Mouse (Mus musculus) adrenal gland (tissue): Measurements from ENCODE around the gene Polr2b.

Experiments used
- intact Hi-C: fragments of 180-260 bp; cut with DNase I; formaldehyde crosslinking; loops from one replicate; pipeline ENCODE4 v1.15.1; 2025
- long read RNA-seq, 2 experiments: library from polyadenylated mRNA; unstranded; transcript quantifications; one replicate each; pipeline ENCODE4 v2.0.0; 2020; ENCODE audit warnings: borderline replicate concordance in 1 of 2; ENCODE audit not compliant: insufficient replicate concordance in 1 of 2

Gene Polr2b
- long read RNA-seq, experiment 1, full-length matches to known transcripts: 33 of 47 reads
- long read RNA-seq, experiment 1, partial matches to known transcripts: 11 of 47 reads
- long read RNA-seq, experiment 1, other reads (novel, unspliced or antisense): 3 of 47 reads
- long read RNA-seq, experiment 2, full-length matches to known transcripts: 21 of 45 reads
- long read RNA-seq, experiment 2, partial matches to known transcripts: 22 of 45 reads
- long read RNA-seq, experiment 2, other reads (novel, unspliced or antisense): 2 of 45 reads

DNA sequence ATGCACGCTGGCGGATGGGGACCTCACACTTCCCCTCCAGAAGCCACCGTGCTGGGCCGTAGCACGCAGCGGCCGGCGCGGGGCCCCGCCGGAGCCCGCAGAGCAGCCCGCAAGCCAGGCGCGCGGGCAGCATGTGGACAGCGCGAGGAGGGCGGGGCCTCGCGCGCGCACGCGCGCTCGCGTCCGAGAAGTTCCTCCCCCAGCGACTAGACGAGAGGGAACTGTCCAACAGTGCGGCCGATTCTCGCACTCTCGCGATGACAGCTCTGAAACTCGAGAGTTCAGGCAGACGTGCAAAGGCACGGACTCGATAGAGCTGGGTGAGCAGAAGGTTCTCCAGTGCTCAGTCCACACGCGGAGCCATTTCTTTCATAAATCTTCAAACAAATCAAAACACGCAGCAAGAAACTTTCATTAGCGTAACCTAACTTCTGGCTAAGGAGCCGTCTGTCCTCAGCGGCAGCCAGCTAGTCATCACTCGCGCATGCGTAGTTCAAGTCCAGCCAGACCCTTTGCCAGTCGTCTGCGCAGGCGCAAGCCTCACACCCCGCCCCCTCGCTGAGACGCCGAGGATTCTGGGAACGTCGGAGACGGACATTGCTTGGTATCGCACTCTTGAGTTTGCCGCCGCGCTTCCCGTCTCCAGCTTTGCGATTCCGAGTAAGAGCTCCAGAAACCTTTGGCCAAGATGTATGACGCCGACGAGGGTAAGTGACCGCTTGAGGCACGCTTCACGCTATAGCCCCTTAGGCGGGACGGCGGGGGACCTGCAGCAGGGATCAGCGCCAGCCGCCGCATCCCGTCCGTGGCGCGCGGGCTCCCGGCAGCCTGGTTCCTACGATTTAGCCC, at the start of gene Polr2b, which contains the start of gene Noa1:
Gene Polr2b (plus strand): TSS at position 224 of the 849 bp plus-strand sequence.
Gene Noa1 (minus strand): TSS at position 161 of the 849 bp plus-strand sequence.
- intact Hi-C loops: loop anchor here (5.0 kb wide), 1 partner anchor 38 kb away; no protein-coding TSS in a partner anchor

GRCm38 (mm10) chr5:77261137-77261536, 48.8 kb upstream of the Polr2b start:
- intact Hi-C loops: no loop called here

GRCm38 (mm10) chr5:77262105-77262504, 47.8 kb upstream of the Polr2b start:
- intact Hi-C loops: no loop called here

DNA sequence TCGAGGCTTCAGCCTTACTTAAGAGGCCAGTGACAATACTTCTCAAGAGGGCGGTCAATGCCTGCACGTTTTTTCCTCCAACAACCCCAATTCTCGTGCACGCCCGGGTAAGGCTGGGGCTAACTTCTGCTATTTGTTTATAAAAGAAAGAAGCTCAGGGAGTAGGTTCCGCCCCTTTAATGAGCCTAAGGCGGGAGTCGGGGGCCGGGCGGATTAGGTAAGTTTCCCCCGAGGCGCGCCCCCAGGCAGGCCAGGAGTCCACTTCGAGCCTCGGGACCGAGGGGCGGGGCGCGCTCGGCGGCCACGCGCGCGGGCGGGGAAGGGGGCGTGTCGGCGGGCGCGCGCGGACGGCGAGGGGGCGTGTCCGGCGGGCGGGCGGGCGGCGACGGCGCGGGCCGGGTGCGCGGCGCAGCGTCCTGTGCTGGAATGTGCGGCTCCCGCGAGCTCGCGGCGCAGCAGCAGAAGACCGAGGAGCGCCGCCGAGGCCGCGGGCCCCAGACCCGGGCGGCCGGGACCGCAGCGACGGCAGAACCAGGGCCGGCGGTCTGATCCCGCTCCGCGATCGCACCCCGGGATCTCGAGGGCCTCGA, 44.8 kb upstream of the Polr2b start, which contains the start of gene Rest:
Gene Rest (plus strand): TSS at position 411 of the 590 bp plus-strand sequence.
- intact Hi-C loops: no loop called here

- intact Hi-C loops: no loop called here
Observed at GRCm38 (mm10) chr5:77265671-77266065, 44.3 kb upstream of the Polr2b start.

GRCm38 (mm10) chr5:77266066-77266885, 43.7 kb upstream of the Polr2b start:
- intact Hi-C loops: no loop called here

GRCm38 (mm10) chr5:77266886-77267401, 43.0 kb upstream of the Polr2b start:
- intact Hi-C loops: no loop called here

- intact Hi-C loops: no loop called here
Observed at GRCm38 (mm10) chr5:77267441-77267840, 42.5 kb upstream of the Polr2b start.

DNA sequence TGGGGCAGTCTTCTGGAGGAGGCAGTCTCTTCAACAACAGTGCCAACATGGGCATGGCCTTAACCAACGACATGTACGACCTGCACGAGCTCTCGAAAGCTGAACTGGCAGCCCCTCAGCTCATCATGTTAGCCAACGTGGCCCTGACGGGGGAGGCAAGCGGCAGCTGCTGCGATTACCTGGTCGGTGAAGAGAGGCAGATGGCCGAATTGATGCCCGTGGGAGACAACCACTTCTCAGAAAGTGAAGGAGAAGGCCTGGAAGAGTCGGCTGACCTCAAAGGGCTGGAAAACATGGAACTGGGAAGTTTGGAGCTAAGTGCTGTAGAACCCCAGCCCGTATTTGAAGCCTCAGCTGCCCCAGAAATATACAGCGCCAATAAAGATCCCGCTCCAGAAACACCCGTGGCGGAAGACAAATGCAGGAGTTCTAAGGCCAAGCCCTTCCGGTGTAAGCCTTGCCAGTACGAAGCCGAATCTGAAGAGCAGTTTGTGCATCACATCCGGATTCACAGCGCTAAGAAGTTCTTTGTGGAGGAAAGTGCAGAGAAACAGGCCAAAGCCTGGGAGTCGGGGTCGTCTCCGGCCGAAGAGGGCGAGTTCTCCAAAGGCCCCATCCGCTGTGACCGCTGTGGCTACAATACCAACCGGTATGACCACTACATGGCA, 41.9 kb upstream of the Polr2b start:
- intact Hi-C loops: no loop called here

- intact Hi-C loops: no loop called here
Observed at GRCm38 (mm10) chr5:77269399-77269798, 40.5 kb upstream of the Polr2b start.

- intact Hi-C loops: loop anchor here (5.0 kb wide), 1 partner anchor 34 kb away; no protein-coding TSS in a partner anchor
Observed at GRCm38 (mm10) chr5:77273151-77273550, 36.8 kb upstream of the Polr2b start.

DNA sequence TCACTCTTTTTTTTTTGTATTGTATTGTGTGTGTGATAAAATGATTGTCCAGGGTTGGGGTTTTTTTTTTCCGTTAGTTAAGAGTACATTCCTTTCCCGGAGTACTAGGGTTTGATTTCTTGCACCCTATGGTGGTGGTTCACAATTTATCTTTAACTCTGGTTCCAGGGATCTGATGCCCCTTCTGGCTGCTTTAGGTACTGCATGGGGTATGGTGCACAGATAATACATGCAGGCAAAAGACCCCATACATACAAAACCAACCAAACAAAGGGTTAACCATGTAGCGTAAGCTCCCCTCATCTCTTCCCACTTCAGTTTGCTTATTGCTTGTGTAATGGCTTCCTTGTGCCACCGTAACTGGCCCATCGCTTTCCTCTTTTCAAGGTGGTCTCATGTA, 34.0 kb upstream of the Polr2b start:
- intact Hi-C loops: no loop called here

GRCm38 (mm10) chr5:77277204-77277603, 32.7 kb upstream of the Polr2b start:
- intact Hi-C loops: no loop called here

GRCm38 (mm10) chr5:77281518-77282174, 28.3 kb upstream of the Polr2b start:
- intact Hi-C loops: no loop called here

- intact Hi-C loops: no loop called here
Observed at GRCm38 (mm10) chr5:77282242-77282641, 27.7 kb upstream of the Polr2b start.

DNA sequence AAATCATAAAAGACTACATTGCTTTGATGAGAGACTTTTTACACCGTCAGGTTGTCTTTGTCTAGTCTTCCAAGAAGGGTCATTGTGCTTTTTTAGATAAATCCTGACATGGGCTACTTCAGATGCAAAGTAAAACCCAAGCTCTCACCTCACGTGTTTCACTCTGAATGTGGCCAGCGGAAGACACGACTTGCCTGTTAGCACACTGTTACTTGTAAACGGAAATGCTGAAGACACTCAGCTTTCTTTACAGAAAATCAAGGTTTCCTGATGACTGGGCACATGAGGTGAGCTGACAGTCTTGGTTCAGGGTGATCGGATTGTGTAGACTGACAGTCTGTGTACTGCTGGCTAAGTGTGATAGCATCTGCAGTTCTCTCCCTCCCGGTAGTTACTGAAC, 24.3 kb upstream of the Polr2b start:
- intact Hi-C loops: no loop called here

- intact Hi-C loops: no loop called here
Observed at GRCm38 (mm10) chr5:77286904-77287303, 23.0 kb upstream of the Polr2b start.

DNA sequence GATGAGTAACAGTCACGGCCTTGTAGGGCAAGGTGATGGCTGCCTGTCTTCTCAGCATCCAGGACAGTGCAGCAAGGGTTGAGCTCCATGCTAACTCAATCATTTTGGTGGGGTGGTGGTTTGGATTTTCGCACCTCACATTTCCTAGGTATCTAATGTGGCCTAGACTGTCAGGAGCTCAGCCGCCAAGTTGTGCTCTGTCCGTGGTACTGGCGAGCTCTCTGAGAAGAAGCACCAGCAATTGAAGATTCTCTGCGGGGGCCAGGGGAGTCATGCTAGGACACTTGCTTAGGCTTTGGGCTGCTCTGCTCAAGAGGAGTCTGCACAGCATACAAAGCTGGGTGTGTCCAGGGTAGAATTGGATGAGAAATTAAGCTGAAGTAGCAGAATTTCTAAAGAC, 22.0 kb upstream of the Polr2b start:
- intact Hi-C loops: no loop called here

DNA sequence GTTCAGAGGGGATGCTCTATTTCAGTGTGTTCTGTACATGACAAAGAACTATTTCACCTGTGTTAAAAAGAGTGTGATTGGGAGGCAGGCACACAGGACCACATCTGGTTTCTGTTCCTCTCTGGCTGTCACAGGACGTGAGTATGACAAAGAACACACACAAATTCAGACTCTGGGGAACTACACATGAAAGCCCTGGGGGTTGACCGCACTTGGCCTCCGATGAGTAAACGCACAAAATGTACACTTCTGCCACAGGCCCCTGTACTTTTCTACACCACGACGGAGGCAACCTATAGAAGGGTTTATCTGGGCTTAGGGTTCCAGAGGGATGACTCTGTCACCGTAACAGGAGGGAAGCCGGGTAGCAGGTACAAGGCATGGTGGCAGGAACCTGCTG, 20.3 kb upstream of the Polr2b start:
- intact Hi-C loops: no loop called here

- intact Hi-C loops: no loop called here
Observed at GRCm38 (mm10) chr5:77290606-77291005, 19.3 kb upstream of the Polr2b start.
